Mouse (Mus musculus): ENCODE measurements around the gene Fip1l1.

- no peak for TF ChIP-seq POLR2A (IDR thresholded peaks at IDR 0.05; ENCODE audit: insufficient read depth, low read length)
- no peak for TF ChIP-seq CTCF (IDR thresholded peaks at IDR 0.05; ENCODE audit: low read depth, low read length)
- TF ChIP-seq EP300 (IDR thresholded peaks at IDR 0.05; ENCODE audit: insufficient read depth, low read depth, low read length) = no peak
These were observed 25.9 kb downstream of the Fip1l1 start for GRCm38 (mm10) chr5:74561151-74561550.
